Mouse (Mus musculus): ENCODE data around the gene Lonp2. TPM values are rescaled to one million over a fixed set of nuclear protein-coding genes. Genes with fewer than 3 reads are reported as not detected.

Lonp2 gene
- total RNA-seq, 2 experiments from 2014 or later: 45.0 to 77.0 TPM

Other genes with a start within 250 kb of the Lonp2 start
- gene Abcc12, start 43.4 kb upstream of the Lonp2 start, total RNA-seq (2014; fragmentation: Nextera tagmentation): not detected in 2 replicates
- not detected in 2 replicates for gene Abcc12, start 43.4 kb upstream of the Lonp2 start, total RNA-seq (2017)
- gene Gm10638, start 121.7 kb downstream of the Lonp2 start, total RNA-seq (2014; fragmentation: Nextera tagmentation): not detected in 2 replicates
- gene Gm10638, start 121.7 kb downstream of the Lonp2 start, total RNA-seq (2017): 4.9 TPM in 1 of 2 replicates, not detected in the other
- gene Siah1a, start 121.9 kb downstream of the Lonp2 start, total RNA-seq (2014; fragmentation: Nextera tagmentation): 17.6 and 20.8 TPM in 2 replicates
- gene Siah1a, start 121.9 kb downstream of the Lonp2 start, total RNA-seq (2017): 24.7 and 32.5 TPM in 2 replicates

Data from megakaryocyte-erythroid progenitor cell, adult 5-6 weeks (primary cell).